Mouse (Mus musculus) cerebellum, adult 9-10 months (tissue): Measurements from ENCODE around the gene Tmem102.
A peak's percentile ranks its signal among the peaks of the same experiment; 100 is the strongest.

ENCODE experiments used
- DNase-seq: peaks from one replicate; pipeline ENCODE4 v3.0.0; 2022

The Tmem102 gene

DNA sequence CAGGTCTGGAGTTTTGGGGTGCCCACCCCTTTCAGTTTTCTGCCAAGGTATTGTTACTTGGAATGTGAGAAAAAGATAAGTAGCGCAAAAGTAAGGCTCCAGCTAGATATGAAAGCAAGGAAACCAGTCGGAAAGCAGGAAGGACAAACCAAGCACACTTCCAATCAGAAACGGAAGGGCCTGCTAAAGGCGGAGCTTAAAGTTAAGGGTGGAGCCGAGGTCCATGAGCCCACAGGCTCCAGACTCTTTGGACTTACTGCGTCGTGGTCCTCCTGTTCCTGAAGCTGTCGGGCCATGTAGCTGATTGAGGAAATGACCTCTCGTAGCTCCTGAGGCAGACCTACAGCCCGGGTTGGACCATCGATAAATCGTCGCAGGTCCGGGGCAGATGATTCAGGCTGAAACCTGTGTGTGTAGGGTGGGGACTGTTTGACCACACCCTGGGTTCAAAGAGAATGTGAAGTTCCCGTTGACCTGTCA lies 20.6 kb downstream of the Tmem102 start:
- DNase-seq, result no peak

DNA sequence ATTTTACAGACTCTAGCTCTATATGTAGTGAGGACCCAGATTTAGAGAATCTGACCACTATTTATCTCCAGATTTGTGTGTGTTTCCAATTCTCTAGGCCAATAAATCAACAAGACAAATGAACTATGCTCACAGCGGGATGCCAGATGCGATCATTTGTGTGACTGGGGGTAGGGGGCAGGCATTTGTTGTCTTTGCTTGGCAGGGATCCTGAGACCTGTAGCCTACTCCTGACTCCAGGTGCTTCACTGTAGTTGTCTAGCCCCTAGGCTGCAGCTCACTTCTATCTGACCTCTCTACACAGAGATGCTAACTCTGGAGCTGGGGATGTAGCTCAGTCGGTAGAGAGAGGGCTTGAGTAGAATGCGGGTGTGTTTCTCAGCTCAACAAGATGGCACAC lies 23.6 kb downstream of the Tmem102 start:
- DNase-seq, result no peak

DNA sequence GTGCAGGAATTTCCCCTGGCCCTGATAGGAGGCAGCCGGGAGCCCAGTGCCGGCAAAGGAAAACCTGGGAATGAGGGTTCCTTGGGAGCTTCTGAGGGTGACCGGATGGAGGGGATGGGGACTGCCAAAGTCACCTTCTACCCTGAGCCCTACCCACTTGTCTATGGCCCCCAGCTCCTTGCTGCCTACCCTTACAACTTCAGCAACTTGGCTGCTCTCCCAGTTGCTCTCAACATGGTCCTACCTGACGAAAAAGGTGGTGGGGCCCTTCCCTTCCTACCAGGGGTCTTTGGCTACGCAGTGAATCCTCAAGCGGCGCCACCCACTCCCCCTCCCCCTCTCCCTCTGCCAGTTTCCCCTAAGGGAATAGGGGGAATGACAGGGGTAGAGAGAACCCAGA lies 26.4 kb downstream of the Tmem102 start:
- DNase-seq, result no peak

- DNase-seq, result peak; percentile 68
Observed at GRCm38 (mm10) chr11:69778258-69778982, 27.0 kb downstream of the Tmem102 start.

- no peak for DNase-seq
Observed at GRCm38 (mm10) chr11:69777504-69778257, 27.7 kb downstream of the Tmem102 start.

GRCm38 (mm10) chr11:69776488-69776887 lies 28.9 kb downstream of the Tmem102 start:
- no peak for DNase-seq

DNA sequence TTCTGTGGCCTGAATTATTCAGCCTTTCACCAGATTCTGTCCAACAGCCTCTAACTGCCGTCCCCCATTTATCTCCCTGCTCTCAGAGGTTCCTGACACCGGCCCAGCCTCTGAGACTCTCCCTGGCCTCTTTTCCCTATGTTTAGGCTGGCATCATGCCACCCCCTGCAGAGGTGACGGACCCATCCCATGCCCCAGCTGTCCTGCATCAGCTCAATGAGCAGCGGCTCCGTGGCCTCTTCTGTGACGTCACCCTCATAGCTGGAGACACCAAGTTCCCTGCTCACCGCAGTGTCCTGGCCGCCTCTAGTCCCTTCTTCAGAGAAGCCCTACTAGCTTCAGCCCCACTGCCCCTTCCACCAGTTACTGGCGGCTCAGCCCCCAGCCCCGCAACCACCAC lies 29.7 kb downstream of the Tmem102 start:
- no peak for DNase-seq

DNA sequence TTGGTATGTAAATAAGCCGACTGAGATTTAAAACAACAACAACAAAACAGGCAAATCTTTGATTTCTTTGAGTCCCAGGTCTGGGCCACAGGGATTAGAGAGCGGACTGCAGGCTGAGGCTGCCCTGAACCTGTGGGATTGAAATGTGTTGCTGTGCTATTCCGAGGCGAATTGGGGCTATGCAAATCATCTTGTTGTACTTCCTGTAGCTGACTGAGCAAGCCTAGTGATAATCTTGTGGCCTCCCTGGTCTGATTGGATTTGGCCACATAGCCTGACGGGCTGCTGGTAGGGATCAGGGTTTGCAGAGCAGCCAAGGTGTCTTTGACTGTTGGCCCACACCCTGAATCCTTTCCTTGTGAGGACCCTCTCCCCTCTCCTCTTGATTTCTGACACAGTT lies 30.5 kb downstream of the Tmem102 start:
- no peak for DNase-seq

DNA sequence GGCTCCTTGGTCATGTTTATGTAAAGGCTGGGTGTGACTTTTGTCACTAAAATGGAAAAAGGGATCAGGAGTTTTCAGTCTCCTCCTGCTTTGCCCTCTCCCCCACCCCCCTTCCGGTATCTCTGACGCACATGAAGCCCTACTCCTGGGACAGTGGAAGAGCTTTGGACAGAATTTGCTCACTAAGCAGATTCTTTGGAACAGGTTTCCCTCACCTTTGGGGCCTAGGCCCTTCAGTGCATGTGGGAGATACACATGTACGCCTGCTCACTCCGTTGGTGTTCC lies 37.9 kb downstream of the Tmem102 start:
- peak; percentile 46 for DNase-seq

DNA sequence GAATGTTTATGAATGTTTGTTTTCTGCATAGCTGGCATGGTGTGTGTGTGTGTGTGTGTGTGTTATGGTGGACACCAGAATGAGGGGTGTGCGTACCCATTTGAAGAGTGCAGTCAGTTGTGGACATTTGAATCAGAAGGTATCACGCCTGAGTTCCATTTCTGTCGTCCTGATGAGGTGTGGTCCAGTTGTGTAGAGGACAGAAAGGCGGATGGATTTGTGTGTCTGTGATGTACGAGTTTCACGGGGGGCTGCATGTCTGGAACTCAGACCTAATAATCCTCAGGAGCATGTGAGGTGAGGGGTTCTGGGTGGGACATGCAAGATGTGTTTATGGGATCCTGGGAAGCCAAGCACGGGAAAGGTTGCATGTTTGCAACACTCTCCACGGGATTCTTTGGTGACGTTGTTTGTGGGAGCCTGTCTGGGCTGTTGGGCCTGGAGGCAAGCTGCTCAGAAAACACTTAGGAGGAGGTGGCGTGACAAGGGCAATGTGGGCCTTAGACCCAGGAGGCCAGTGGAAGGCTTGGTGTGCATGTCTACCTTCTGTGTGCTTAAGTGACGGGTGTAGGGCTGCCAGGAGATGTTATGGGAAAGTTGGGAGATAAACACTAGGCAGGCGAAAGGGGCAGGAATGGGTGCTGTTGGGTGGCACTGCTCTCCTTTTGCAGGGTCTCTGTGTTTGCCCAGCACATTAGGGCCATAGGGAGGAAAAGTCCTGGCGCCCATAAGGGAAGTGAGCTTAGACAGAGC lies 38.4 kb downstream of the Tmem102 start:
- peak; percentile 53 for DNase-seq

DNA sequence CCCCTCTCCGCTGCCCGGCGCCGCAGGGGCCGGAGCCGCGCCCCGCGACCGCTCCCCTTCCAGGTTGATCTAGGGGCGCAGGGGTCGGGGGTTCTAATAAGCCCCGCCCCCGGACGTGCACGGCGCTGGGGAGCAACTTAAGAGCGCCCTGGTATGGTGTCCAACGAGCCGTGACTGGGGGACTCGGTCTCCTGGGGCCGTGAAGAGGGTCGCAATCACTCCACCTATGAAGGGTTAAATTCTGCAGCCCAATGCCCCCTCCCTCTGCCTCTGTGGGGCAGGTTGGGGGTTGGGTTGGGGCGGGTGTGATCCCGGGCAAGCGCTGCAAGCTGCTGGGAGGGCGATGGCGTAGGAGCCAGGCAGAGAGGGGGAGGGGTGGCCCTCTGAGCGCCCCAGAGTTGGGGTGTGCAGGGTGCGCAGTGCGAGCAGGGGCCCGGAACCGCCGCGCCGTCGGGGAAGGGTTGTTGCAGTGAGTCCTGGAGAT lies 39.3 kb downstream of the Tmem102 start:
- peak; percentile 79 for DNase-seq

- DNase-seq, result peak; percentile 67
Observed at GRCm38 (mm10) chr11:69765221-69766125, 40.0 kb downstream of the Tmem102 start, which contains the start of gene Zbtb4. Gene Zbtb4, plus strand, starts transcription at chr11:69765912.

DNA sequence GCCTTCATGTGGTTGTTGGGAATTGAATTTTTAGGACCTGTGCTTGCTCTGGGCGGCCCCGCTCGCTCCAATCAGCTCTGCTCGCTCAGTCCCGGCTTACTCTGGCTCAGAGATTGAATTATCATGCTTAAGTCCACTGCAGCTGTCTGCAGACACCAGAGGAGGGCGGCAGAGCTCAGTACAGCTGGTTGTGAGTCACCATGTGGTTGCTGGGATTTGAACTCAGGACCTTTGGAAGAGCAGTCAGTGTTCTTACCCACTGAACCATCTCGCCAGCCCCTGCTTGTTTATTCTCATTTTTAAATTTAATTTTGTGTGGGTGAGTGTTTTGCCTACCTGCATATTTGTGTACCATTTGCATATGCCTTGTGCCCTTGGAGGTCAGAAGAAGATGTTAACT lies 41.9 kb downstream of the Tmem102 start:
- no peak for DNase-seq

DNA sequence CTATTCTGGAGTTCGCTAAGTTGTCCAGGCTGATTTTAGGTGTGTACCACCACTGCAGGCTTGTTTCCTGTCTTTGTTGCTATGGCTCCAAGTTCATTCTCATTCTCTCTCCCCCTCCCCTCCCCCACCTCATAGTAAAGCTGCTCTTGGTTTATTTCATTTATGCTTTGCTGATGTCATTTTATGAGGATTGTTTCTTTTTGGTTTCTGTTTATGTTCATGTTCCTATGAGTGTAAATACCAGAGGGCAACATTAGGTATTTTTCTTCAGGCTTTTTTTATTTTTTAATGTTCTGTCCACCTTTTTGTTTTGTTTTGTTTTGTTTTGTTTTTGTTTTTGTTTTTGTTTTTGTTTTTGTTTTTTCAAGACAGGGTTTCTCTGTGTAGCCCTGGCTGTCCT lies 43.6 kb downstream of the Tmem102 start, which contains the start of gene Slc35g3:
Gene Slc35g3, minus strand, starts transcription at position 101 of the 400 bp plus-strand sequence.
- no peak for DNase-seq

- DNase-seq, result no peak
Observed at GRCm38 (mm10) chr11:69760901-69761200, 44.6 kb downstream of the Tmem102 start.

GRCm38 (mm10) chr11:69760160-69760900 lies 45.1 kb downstream of the Tmem102 start:
- DNase-seq, result peak; percentile 65

GRCm38 (mm10) chr11:69758971-69759721 lies 46.3 kb downstream of the Tmem102 start:
- peak; percentile 95 for DNase-seq

DNA sequence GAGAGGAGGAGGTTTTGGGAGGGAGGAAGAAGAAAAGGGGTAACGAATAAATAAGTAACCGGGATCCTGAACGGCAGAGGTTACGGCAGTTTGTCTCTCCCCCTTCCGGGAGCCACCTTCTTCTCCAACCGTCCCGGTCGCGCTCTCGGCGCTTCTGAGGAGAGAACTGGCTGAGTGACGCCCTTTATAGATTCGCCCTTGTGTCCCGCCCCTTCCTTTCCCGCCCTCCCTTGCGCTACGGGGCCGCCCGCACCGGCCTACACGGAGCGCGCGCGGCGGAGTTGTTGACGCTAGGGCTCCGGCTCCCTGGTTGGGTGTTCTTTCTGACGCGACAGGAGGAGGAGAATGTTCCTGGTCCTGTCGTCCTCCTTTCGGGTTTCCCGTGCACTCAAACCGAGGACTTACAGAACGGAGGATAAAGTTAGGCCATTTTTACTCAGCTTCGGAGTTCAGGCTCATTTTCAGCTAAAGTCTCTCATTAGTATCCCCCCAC lies 46.9 kb downstream of the Tmem102 start, which contains the start of gene Polr2a:
Gene Polr2a, minus strand, starts transcription at position 160 of the 493 bp plus-strand sequence.
- DNase-seq, result peak; percentile 98

GRCm38 (mm10) chr11:69758090-69758456 lies 47.4 kb downstream of the Tmem102 start:
- peak; percentile 97 for DNase-seq

DNA sequence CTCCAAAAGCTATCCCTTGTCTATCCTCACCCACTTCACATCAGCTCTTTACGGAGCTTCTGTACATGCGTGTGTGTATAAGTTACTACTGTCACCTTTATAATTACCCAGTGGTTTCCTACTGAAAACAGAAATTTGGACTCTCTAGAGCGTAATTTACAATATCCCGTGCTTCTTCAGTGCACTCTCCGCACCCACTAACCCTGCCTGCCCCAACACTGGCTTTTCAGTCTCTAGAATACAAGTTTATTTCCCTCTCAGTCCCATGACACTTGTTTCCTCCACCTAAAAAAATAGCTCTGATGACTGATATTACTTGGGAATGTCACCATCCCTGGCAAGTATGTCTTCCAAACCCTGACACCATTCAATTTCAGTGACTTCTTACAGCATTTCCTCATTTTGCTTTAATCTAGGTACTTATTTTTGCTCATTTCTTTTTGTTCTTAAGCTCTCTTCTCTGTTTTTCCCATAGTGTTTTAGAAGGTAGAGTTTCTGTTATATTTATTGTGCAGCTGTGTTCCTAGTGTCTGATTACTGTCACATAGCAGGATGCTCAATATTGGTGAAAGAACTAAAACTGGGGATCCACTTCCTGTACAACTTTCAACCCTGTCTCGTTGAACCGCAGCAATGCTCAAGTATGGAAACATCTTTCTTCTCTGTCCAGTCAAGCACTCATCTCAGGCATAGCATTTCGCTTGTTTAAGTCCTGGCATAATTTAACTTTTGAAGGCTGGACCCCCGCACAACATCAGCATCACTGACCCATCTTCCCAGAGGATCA lies 47.9 kb downstream of the Tmem102 start:
- DNase-seq, result peak; percentile 52
